Mouse (Mus musculus) spleen, adult 2 months (tissue): ENCODE results near the gene Fam129b.

Experiments
- CTCF ChIP-seq: fragments of 200-500 bp; IDR thresholded peaks from 2 replicates; pipeline ENCODE4 v1.5.1; 2011; ENCODE audit warnings: mild to moderate bottlenecking, inconsistent platforms; ENCODE audit not compliant: insufficient read depth, insufficient read length, insufficient replicate concordance; ENCODE audit errors: extremely low read depth
- POLR2A ChIP-seq: fragments of 200-500 bp; IDR thresholded peaks from 2 replicates; pipeline ENCODE4 v1.6.1; 2011; ENCODE audit warnings: low read depth, low read length, inconsistent platforms

DNA sequence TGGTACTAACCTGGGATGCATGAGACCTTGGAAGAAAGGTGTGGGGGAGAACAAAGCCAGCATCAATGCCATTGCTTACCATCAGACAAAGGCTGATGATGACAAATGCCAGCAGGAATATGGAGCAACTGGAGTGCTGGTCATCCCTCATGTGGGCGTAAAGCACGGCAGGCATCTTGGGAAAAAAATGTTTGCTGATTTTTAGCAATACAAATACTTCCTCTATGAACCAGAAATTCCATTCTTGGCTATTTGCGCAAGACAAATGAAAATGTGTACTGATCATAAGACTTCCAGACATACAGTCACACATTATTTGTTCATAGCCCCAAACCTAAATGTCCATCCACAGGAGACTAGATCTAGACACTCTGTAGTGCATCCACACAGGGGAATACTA lies 12.6 kb upstream of the Fam129b start:
- TF ChIP-seq CTCF = no peak
- no peak for TF ChIP-seq POLR2A
